Mouse (Mus musculus) testis, adult 2 months (tissue): Measurements from ENCODE around the gene Iqsec3. TPM values are rescaled to one million over a fixed set of nuclear protein-coding genes. Genes with fewer than 3 reads are reported as not detected.

Source experiments
- H3K27ac ChIP-seq: fragments of 200-500 bp; 2 replicates; pipeline ENCODE4 v1.5.1; 2012; ENCODE audit warnings: low read depth, low read length; ENCODE audit not compliant: control insufficient read depth, insufficient read depth
- H3K27me3 ChIP-seq: fragments of 200-500 bp; 2 replicates; pipeline ENCODE4 v1.6.1; 2012; ENCODE audit warnings: mild to moderate bottlenecking, low read length, moderate library complexity; ENCODE audit not compliant: control insufficient read depth, insufficient read depth
- H3K36me3 ChIP-seq: fragments of 200-500 bp; 2 replicates; pipeline ENCODE4 v1.6.1; 2012; ENCODE audit warnings: mild to moderate bottlenecking, low read length; ENCODE audit not compliant: control insufficient read depth, insufficient read depth
- H3K4me1 ChIP-seq: fragments of 200-500 bp; 2 replicates; pipeline ENCODE4 v1.6.1; 2012; ENCODE audit warnings: low read length; ENCODE audit not compliant: control insufficient read depth, insufficient read depth
- H3K4me3 ChIP-seq: fragments of 200-500 bp; 2 replicates; pipeline ENCODE4 v1.5.1; 2012; ENCODE audit warnings: low read depth, mild to moderate bottlenecking, low read length, moderate library complexity, mixed read lengths; ENCODE audit not compliant: control insufficient read depth
- CTCF ChIP-seq: fragments of 200-500 bp; IDR thresholded peaks from 2 replicates; pipeline ENCODE4 v1.5.1; 2012; ENCODE audit warnings: low read depth, mild to moderate bottlenecking, inconsistent platforms, low read length, moderate library complexity; ENCODE audit not compliant: control insufficient read depth, insufficient read depth, insufficient replicate concordance
- POLR2A ChIP-seq: fragments of 200-500 bp; IDR thresholded peaks from 2 replicates; pipeline ENCODE4 v1.6.1; 2012; ENCODE audit warnings: low read depth, mild to moderate bottlenecking, inconsistent platforms, low read length, moderate library complexity; ENCODE audit not compliant: control insufficient read depth
- polyA plus RNA-seq: library from polyadenylated mRNA; depleted of rRNA; stranded (reverse); fragments of >200 nt; gene quantifications from 2 replicates; pipeline ENCODE4 v1.2.3, GENCODE M21; 2012; rRNA removed

Gene Iqsec3
- polyA plus RNA-seq, 1 experiment: 0.26 TPM

GRCm38 (mm10) chr6:121329848-121330508, 143.5 kb downstream of the Iqsec3 start:
- H3K36me3 ChIP-seq: no peaks in the 10 kb centered on the region
- no peak overlapping the region for H3K4me3 ChIP-seq
- no peak for TF ChIP-seq CTCF
- H3K27me3 ChIP-seq: no peaks in the 10 kb centered on the region
- no peaks in the 10 kb centered on the region for H3K4me1 ChIP-seq
- H3K27ac ChIP-seq: no peak overlapping the region

- no peak overlapping the region for H3K27ac ChIP-seq
- no peaks in the 10 kb centered on the region for H3K4me1 ChIP-seq
- TF ChIP-seq CTCF: no peak
- no peak for TF ChIP-seq POLR2A
These were observed 145.0 kb downstream of the Iqsec3 start for GRCm38 (mm10) chr6:121328417-121328884.

GRCm38 (mm10) chr6:121326486-121327069, 146.9 kb downstream of the Iqsec3 start:
- Histone ChIP-seq H3K27ac (no peak overlapping the region), H3K36me3 (no peaks in the 10 kb centered on the region), H3K27me3 (no peaks in the 10 kb centered on the region), H3K4me1 (no peaks in the 10 kb centered on the region), H3K4me3 (no peak overlapping the region)
- TF ChIP-seq CTCF (no peak), POLR2A (no peak)

More at GRCm38 (mm10) chr6:121328417-121328884, 145.0 kb downstream of the Iqsec3 start:
- no peak overlapping the region for H3K4me3 ChIP-seq
- no peaks in the 10 kb centered on the region for H3K27me3 ChIP-seq
- H3K36me3 ChIP-seq: no peaks in the 10 kb centered on the region

- Histone ChIP-seq H3K27me3 (no peaks in the 10 kb centered on the region), H3K4me3 (no peak overlapping the region), H3K36me3 (no peaks in the 10 kb centered on the region), H3K27ac (no peak overlapping the region), H3K4me1 (no peaks in the 10 kb centered on the region)
- TF ChIP-seq CTCF: no peak
- TF ChIP-seq POLR2A: no peak
These were observed 147.7 kb downstream of the Iqsec3 start for GRCm38 (mm10) chr6:121325740-121326139.

GRCm38 (mm10) chr6:121325298-121325697, 148.2 kb downstream of the Iqsec3 start:
- no peak overlapping the region for H3K27ac ChIP-seq

More at GRCm38 (mm10) chr6:121325298-121325697, 148.2 kb downstream of the Iqsec3 start:
- Histone ChIP-seq H3K27me3 (no peaks in the 10 kb centered on the region), H3K4me1 (no peaks in the 10 kb centered on the region), H3K4me3 (no peak overlapping the region), H3K36me3 (no peaks in the 10 kb centered on the region)
- TF ChIP-seq POLR2A (no peak), CTCF (no peak)

Other genes with a start within 250 kb of the Iqsec3 start
- gene Usp18, start 227.8 kb downstream of the Iqsec3 start, polyA plus RNA-seq: 0.49 and 0.69 TPM in 2 replicates
- gene Slc6a13, start 173.5 kb downstream of the Iqsec3 start, polyA plus RNA-seq: 0.86 and 0.96 TPM in 2 replicates
- gene Slc6a12, start 130.6 kb downstream of the Iqsec3 start, polyA plus RNA-seq: 0.81 and 1.7 TPM in 2 replicates
- gene A2m, start 161.7 kb upstream of the Iqsec3 start, polyA plus RNA-seq: 1.5 and 1.6 TPM in 2 replicates